ENCODE assay signal across 36 mouse cellular contexts in the genomic region with DNA sequence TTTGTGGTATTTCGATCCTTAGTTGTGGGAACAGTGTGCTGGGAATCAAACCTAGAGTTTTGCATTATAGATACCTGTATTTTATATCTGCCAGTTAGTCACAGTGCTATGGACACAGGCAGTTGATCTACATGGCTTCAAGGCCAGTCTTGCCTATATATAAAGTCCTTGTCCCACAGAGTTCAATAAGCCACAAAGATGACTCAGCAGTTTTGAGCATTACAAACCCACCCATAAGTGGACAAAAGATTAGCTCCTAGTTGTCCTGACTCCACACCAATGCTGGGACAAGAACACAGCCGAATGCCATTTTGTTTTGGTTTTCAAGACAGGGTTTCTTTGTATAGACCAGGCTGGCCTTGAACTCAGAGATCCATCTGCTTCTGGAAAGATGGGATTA. TPM values are rescaled to one million over a fixed set of nuclear protein-coding genes. Genes with fewer than 3 reads are reported as not detected.
DNase-seq lines count a peak whose midpoint lies in the region; ATAC-seq and TF ChIP-seq lines count a peak whose summit lies in the region.
"Had no signal": no experiment of that assay in that cellular context is flagged by ENCODE, and none has a peak within 500 bp of the region (broad histone marks: within the 10 kb centered on the region; RNA-seq: fewer than 3 reads in every experiment).

No protein-coding gene starts in this region.

- no peak for TF ChIP-seq EP300 in liver, postnatal 0 days (IDR thresholded peaks at IDR 0.05; ENCODE audit: low read depth)

- H3K4me2 ChIP-seq in liver, embryonic 11.5 days: no peak overlapping the region
- no peak overlapping the region for H3K4me2 ChIP-seq in liver, postnatal 0 days (ENCODE audit: low read depth, low read length)
- H3K4me2 ChIP-seq in intestine, embryonic 16.5 days (ENCODE audit: low read depth, low read length): no peak overlapping the region
- no peak overlapping the region for H3K4me2 ChIP-seq in forebrain, embryonic 11.5 days (ENCODE audit: low read depth, low read length, severe bottlenecking)
- H3K4me2 ChIP-seq: forebrain, embryonic 12.5 days; heart, embryonic 11.5 days; hindbrain, embryonic 13.5 days; limb, embryonic 12.5 days; lung, embryonic 14.5 days; midbrain, embryonic 15.5 days; neural tube, embryonic 12.5 days had no signal

- H3K9me3 ChIP-seq in liver, embryonic 11.5 days (ENCODE audit: control insufficient read depth, low read length): no peaks in the 10 kb centered on the region
- no peaks in the 10 kb centered on the region for H3K9me3 ChIP-seq in liver, postnatal 0 days (ENCODE audit: low read length)
- no peaks in the 10 kb centered on the region for H3K9me3 ChIP-seq in G1E (replicated peaks)
- H3K9me3 ChIP-seq in intestine, embryonic 16.5 days (ENCODE audit: control insufficient read depth, low read length): no peaks in the 10 kb centered on the region
- no peaks in the 10 kb centered on the region for H3K9me3 ChIP-seq in forebrain, embryonic 11.5 days (ENCODE audit: control insufficient read depth, low read length)
- H3K9me3 ChIP-seq: forebrain, embryonic 12.5 days; hindbrain, embryonic 13.5 days; limb, embryonic 12.5 days; midbrain, embryonic 10.5 days; midbrain, embryonic 15.5 days; neural tube, embryonic 12.5 days had no signal

- intact Hi-C loops in left cerebral cortex, postnatal 4 days (cut with DNase I): no loop called here

- no peak for TF ChIP-seq CTCF in liver, postnatal 0 days (IDR thresholded peaks at IDR 0.05; ENCODE audit: low read depth)
- no peak for TF ChIP-seq CTCF in G1E (IDR thresholded peaks at IDR 0.05; ENCODE audit: low read depth, low read length)

- 82% methylated on average over 2 of the region's 2 CpGs for WGBS in liver, embryonic 11.5 days
- WGBS in liver, postnatal 0 days (ENCODE audit: insufficient replicate concordance): 85% methylated on average over 2 of the region's 2 CpGs
- WGBS in intestine, embryonic 16.5 days: 96% methylated on average over 2 of the region's 2 CpGs
- 89% methylated on average over 2 of the region's 2 CpGs for WGBS in forebrain, embryonic 11.5 days

- H3K4me1 ChIP-seq in liver, embryonic 11.5 days (replicated peaks; ENCODE audit: control insufficient read depth, insufficient read depth, low read length): peaks cover 23% of the 10 kb centered on the region
- peaks cover 8% of the 10 kb centered on the region for H3K4me1 ChIP-seq in liver, postnatal 0 days (ENCODE audit: insufficient read depth)
- peaks cover 50% of the 10 kb centered on the region for H3K4me1 ChIP-seq in G1E (ENCODE audit: insufficient read depth, low read depth, low read length)
- H3K4me1 ChIP-seq in intestine, embryonic 16.5 days (ENCODE audit: control insufficient read depth, insufficient read depth, low read length): 0 out of 2 replicates have a peak, but pooled peaks cover 2% of the 10 kb centered on the region
- peaks cover 1% of the 10 kb centered on the region; the same call in 1 of the 2 replicates for H3K4me1 ChIP-seq in forebrain, embryonic 11.5 days (replicated peaks; ENCODE audit: control insufficient read depth, insufficient read depth, low read length)
- H3K4me1 ChIP-seq: forebrain, embryonic 12.5 days; limb, embryonic 12.5 days had no signal

- no peak overlapping the region for H3K4me3 ChIP-seq in liver, embryonic 11.5 days (ENCODE audit: low read depth, low read length)
- H3K4me3 ChIP-seq in liver, postnatal 0 days (ENCODE audit: low read depth, low read length): no peak overlapping the region
- H3K4me3 ChIP-seq in G1E (ENCODE audit: low read depth, low read length): no peak overlapping the region
- H3K4me3 ChIP-seq in intestine, embryonic 16.5 days (ENCODE audit: low read length): no peak overlapping the region
- H3K4me3 ChIP-seq in forebrain, embryonic 11.5 days (ENCODE audit: low read depth, low read length): no peak overlapping the region
- H3K4me3 ChIP-seq: erythroblast, embryonic 14.5 days; forebrain, embryonic 12.5 days; hindbrain, embryonic 13.5 days; limb, embryonic 12.5 days; midbrain, embryonic 10.5 days; midbrain, embryonic 15.5 days; neural tube, embryonic 12.5 days had no signal

- peak; percentile 34 for ATAC-seq in liver, embryonic 11.5 days (replicated peaks; ENCODE audit: low FRiP score)
- ATAC-seq in liver, postnatal 0 days: no peak
- ATAC-seq in G1E (ENCODE audit: extremely low read depth, insufficient number of reproducible peaks, low FRiP score, poor library complexity, severe bottlenecking): peak; percentile 42; the same call in 1 of the 2 replicates
- ATAC-seq in intestine, embryonic 16.5 days: no peak
- ATAC-seq in forebrain, embryonic 11.5 days (replicated peaks; ENCODE audit: low FRiP score): no peak
- ATAC-seq: activated CD4-positive, CD25-positive, alpha-beta regulatory T cell, adult 4 months; intestine, postnatal 0 days; midbrain, embryonic 15.5 days had no signal

- peaks cover 48% of the 10 kb centered on the region for H3K36me3 ChIP-seq in liver, embryonic 11.5 days (ENCODE audit: control insufficient read depth, insufficient read depth, low read length)
- peaks cover 51% of the 10 kb centered on the region for H3K36me3 ChIP-seq in liver, postnatal 0 days (replicated peaks; ENCODE audit: insufficient read depth, low read length)
- peaks cover 54% of the 10 kb centered on the region for H3K36me3 ChIP-seq in G1E (replicated peaks)
- peaks cover 22% of the 10 kb centered on the region for H3K36me3 ChIP-seq in intestine, embryonic 16.5 days (ENCODE audit: control insufficient read depth, insufficient read depth, low read length)
- peaks cover 36% of the 10 kb centered on the region for H3K36me3 ChIP-seq in forebrain, embryonic 11.5 days (ENCODE audit: control insufficient read depth, insufficient read depth, low read length)

- DNase-seq in liver, embryonic 11.5 days (ENCODE audit: low spot score): no peak
- DNase-seq in liver, postnatal 0 days: no peak
- no peak for DNase-seq in G1E (ENCODE audit: low spot score)
- DNase-seq in embryo, embryonic 9.5 days (ENCODE audit: extremely low spot score): peak; percentile 14
- no peak for DNase-seq in left cerebral cortex, postnatal 4 days
- DNase-seq in forebrain, embryonic 11.5 days (ENCODE audit: low spot score): no peak
- DNase-seq: adrenal gland, adult 2 months; cerebellum, adult 8-10 months; cerebellum, postnatal 25 days; gastrocnemius, postnatal 14 days; heart, postnatal 4 days; kidney, postnatal 14 days; layer of hippocampus, adult 9-11 months; lung, embryonic 14.5 days; lung, postnatal 14 days; right cerebral cortex, adult 18-20 months; spleen, adult 18-20 months; thymus, postnatal 14 days had no signal

- H3K27me3 ChIP-seq in liver, embryonic 11.5 days (replicated peaks; ENCODE audit: control insufficient read depth, insufficient read depth, low read length): no peaks in the 10 kb centered on the region
- no peaks in the 10 kb centered on the region for H3K27me3 ChIP-seq in liver, postnatal 0 days (ENCODE audit: insufficient read depth, low read length)
- H3K27me3 ChIP-seq in G1E (ENCODE audit: insufficient read depth, low read length): peaks cover 4% of the 10 kb centered on the region; the same call in 1 of the 2 replicates
- H3K27me3 ChIP-seq in intestine, embryonic 16.5 days (replicated peaks; ENCODE audit: control insufficient read depth, insufficient read depth, low read length): no peaks in the 10 kb centered on the region
- no peaks in the 10 kb centered on the region for H3K27me3 ChIP-seq in forebrain, embryonic 11.5 days (ENCODE audit: control insufficient read depth, insufficient read depth, low read length)
- H3K27me3 ChIP-seq: forebrain, embryonic 12.5 days; hindbrain, embryonic 13.5 days; limb, embryonic 12.5 days; midbrain, embryonic 15.5 days; neural tube, embryonic 12.5 days had no signal

- H3K27ac ChIP-seq in liver, embryonic 11.5 days (ENCODE audit: low read depth, low read length): peak overlapping the region; percentile 58
- H3K27ac ChIP-seq in liver, postnatal 0 days (ENCODE audit: low read depth): no peak overlapping the region
- no peak overlapping the region for H3K27ac ChIP-seq in intestine, embryonic 16.5 days (ENCODE audit: low read length)
- H3K27ac ChIP-seq in forebrain, embryonic 11.5 days (ENCODE audit: low read depth, low read length): no peak overlapping the region
- H3K27ac ChIP-seq: forebrain, embryonic 12.5 days; hindbrain, embryonic 13.5 days; limb, embryonic 12.5 days; liver, embryonic 14.5 days; midbrain, embryonic 10.5 days; midbrain, embryonic 15.5 days; neural tube, embryonic 12.5 days had no signal

- H3K9ac ChIP-seq in liver, embryonic 11.5 days (ENCODE audit: low read depth, low read length): no peak overlapping the region
- H3K9ac ChIP-seq in liver, postnatal 0 days (replicated peaks): no peak overlapping the region
- H3K9ac ChIP-seq in intestine, embryonic 16.5 days (ENCODE audit: low read depth, low read length): no peak overlapping the region
- H3K9ac ChIP-seq in forebrain, embryonic 11.5 days (ENCODE audit: low read length): no peak overlapping the region
- H3K9ac ChIP-seq: forebrain, embryonic 12.5 days; hindbrain, embryonic 13.5 days; limb, embryonic 12.5 days; liver, embryonic 14.5 days; lung, embryonic 14.5 days; midbrain, embryonic 15.5 days; neural tube, embryonic 12.5 days had no signal

RNA-seq across cellular contexts. Expression of a gene that starts 5.3 kb away (rescaled TPM):
- 24.2 and 24.3 TPM in 2 replicates for polyA plus RNA-seq in liver, embryonic 11.5 days (2014; fragmentation: Nextera tagmentation; extraction: Ambion mirVana)
- 37.9 and 41.0 TPM in 2 replicates for polyA plus RNA-seq in liver, postnatal 0 days (2015; fragmentation: Nextera tagmentation; extraction: Ambion mirVana)
- total RNA-seq in G1E (2014; fragmentation: Nextera tagmentation) (not detected in 2 replicates), G1E (2017) (0.22 and 0.46 TPM in 2 replicates)
- not detected in 2 replicates for polyA plus RNA-seq in G1E (2012)
- 0.97 and 1.8 TPM in 2 replicates for polyA plus RNA-seq in intestine, embryonic 16.5 days (2015; fragmentation: Nextera tagmentation; extraction: Ambion mirVana)
- under 1 TPM; 0.26 to 0.77 TPM for total RNA-seq in left cerebral cortex, postnatal 4 days (2021)
- polyA plus RNA-seq in forebrain, embryonic 11.5 days (2014; fragmentation: Nextera tagmentation; extraction: Ambion mirVana): not detected in 2 replicates
- polyA plus RNA-seq: erythroblast, embryonic 14.5 days; limb, embryonic 12.5 days had no signal

RNA-seq across cellular contexts. Expression of a gene that starts 7.3 kb away (rescaled TPM):
- polyA plus RNA-seq in liver, embryonic 11.5 days (2014; fragmentation: Nextera tagmentation; extraction: Ambion mirVana): 1,023 and 1,028 TPM in 2 replicates
- 493 and 504 TPM in 2 replicates for polyA plus RNA-seq in liver, postnatal 0 days (2015; fragmentation: Nextera tagmentation; extraction: Ambion mirVana)
- 1,147 and 1,296 TPM in 2 replicates for total RNA-seq in G1E (2014; fragmentation: Nextera tagmentation)
- total RNA-seq in G1E (2017): 3,809 and 4,399 TPM in 2 replicates
- polyA plus RNA-seq in G1E (2012): 365 and 446 TPM in 2 replicates
- polyA plus RNA-seq in intestine, embryonic 16.5 days (2015; fragmentation: Nextera tagmentation; extraction: Ambion mirVana): 587 and 597 TPM in 2 replicates
- 100 to 1,000 TPM; 462 to 484 TPM for total RNA-seq in left cerebral cortex, postnatal 4 days (2021)
- polyA plus RNA-seq in forebrain, embryonic 11.5 days (2014; fragmentation: Nextera tagmentation; extraction: Ambion mirVana): 626 and 751 TPM in 2 replicates

RNA-seq across cellular contexts. Expression of a gene that starts 21.0 kb away (rescaled TPM):
- polyA plus RNA-seq in liver, embryonic 11.5 days (2014; fragmentation: Nextera tagmentation; extraction: Ambion mirVana): 28.7 and 30.8 TPM in 2 replicates
- 9.6 and 10.4 TPM in 2 replicates for polyA plus RNA-seq in liver, postnatal 0 days (2015; fragmentation: Nextera tagmentation; extraction: Ambion mirVana)
- total RNA-seq in G1E (2014; fragmentation: Nextera tagmentation) (11.2 and 17.6 TPM in 2 replicates), G1E (2017) (24.5 and 27.2 TPM in 2 replicates)
- 14.9 and 17.8 TPM in 2 replicates for polyA plus RNA-seq in G1E (2012)
- 24.2 and 28.2 TPM in 2 replicates for polyA plus RNA-seq in intestine, embryonic 16.5 days (2015; fragmentation: Nextera tagmentation; extraction: Ambion mirVana)
- 10 to 100 TPM; 15.4 to 15.5 TPM for total RNA-seq in left cerebral cortex, postnatal 4 days (2021)
- polyA plus RNA-seq in forebrain, embryonic 11.5 days (2014; fragmentation: Nextera tagmentation; extraction: Ambion mirVana): 27.6 and 30.4 TPM in 2 replicates

RNA-seq across cellular contexts. Expression of a gene that starts 46.1 kb away (rescaled TPM):
- polyA plus RNA-seq in liver, embryonic 11.5 days (2014; fragmentation: Nextera tagmentation; extraction: Ambion mirVana): 0.13 TPM in 1 of 2 replicates, not detected in the other
- not detected in 2 replicates for polyA plus RNA-seq in liver, postnatal 0 days (2015; fragmentation: Nextera tagmentation; extraction: Ambion mirVana)
- total RNA-seq in G1E (2014; fragmentation: Nextera tagmentation) (not detected in 2 replicates), G1E (2017) (0.05 and 0.17 TPM in 2 replicates)
- not detected in 2 replicates for polyA plus RNA-seq in G1E (2012)
- not detected in 2 replicates for polyA plus RNA-seq in intestine, embryonic 16.5 days (2015; fragmentation: Nextera tagmentation; extraction: Ambion mirVana)
- total RNA-seq in left cerebral cortex, postnatal 4 days (2021): under 1 TPM; 0.54 to 0.66 TPM
- not detected in 2 replicates for polyA plus RNA-seq in forebrain, embryonic 11.5 days (2014; fragmentation: Nextera tagmentation; extraction: Ambion mirVana)
- total RNA-seq: adrenal gland, adult 2 months; gastrocnemius, postnatal 14 days; granulocyte monocyte progenitor cell, adult 5-6 weeks; heart, postnatal 4 days had no signal
- polyA plus RNA-seq: activated CD4-positive, CD25-positive, alpha-beta regulatory T cell, adult 4 months; adrenal gland, adult 2 months; embryonic facial prominence, embryonic 14.5 days; erythroblast, embryonic 14.5 days; forebrain, embryonic 12.5 days; heart, embryonic 11.5 days; heart, postnatal 0 days; hindbrain, embryonic 13.5 days; intestine, postnatal 0 days; kidney, embryonic 14.5 days; limb, embryonic 12.5 days; liver, embryonic 14.5 days; lung, embryonic 14.5 days; midbrain, embryonic 10.5 days; neural tube, embryonic 12.5 days; stomach, embryonic 16.5 days; urinary bladder, adult 2 months had no signal

RNA-seq across cellular contexts. Expression of a gene that starts 46.6 kb away (rescaled TPM):
- polyA plus RNA-seq in liver, embryonic 11.5 days (2014; fragmentation: Nextera tagmentation; extraction: Ambion mirVana): 80.0 and 91.4 TPM in 2 replicates
- polyA plus RNA-seq in liver, postnatal 0 days (2015; fragmentation: Nextera tagmentation; extraction: Ambion mirVana): 91.6 and 104 TPM in 2 replicates
- 70.8 and 97.4 TPM in 2 replicates for total RNA-seq in G1E (2014; fragmentation: Nextera tagmentation)
- total RNA-seq in G1E (2017): 39.2 and 45.3 TPM in 2 replicates
- 20.1 and 25.6 TPM in 2 replicates for polyA plus RNA-seq in G1E (2012)
- 111 and 114 TPM in 2 replicates for polyA plus RNA-seq in intestine, embryonic 16.5 days (2015; fragmentation: Nextera tagmentation; extraction: Ambion mirVana)
- total RNA-seq in left cerebral cortex, postnatal 4 days (2021): 10 to 100 TPM; 10.8 to 12.5 TPM
- 54.6 and 56.9 TPM in 2 replicates for polyA plus RNA-seq in forebrain, embryonic 11.5 days (2014; fragmentation: Nextera tagmentation; extraction: Ambion mirVana)

Comparison
In these comparisons a context has a peak if more than half of its experiments do, and no peak if none do; other contexts are left out.
1. ATAC-seq: peak in liver, embryonic 11.5 days (single experiment) and G1E (single experiment); none in liver, postnatal 0 days (single experiment), intestine, embryonic 16.5 days (single experiment) and forebrain, embryonic 11.5 days (single experiment).